10 mouse cellular contexts compared by ENCODE assay signal in the genomic region with DNA sequence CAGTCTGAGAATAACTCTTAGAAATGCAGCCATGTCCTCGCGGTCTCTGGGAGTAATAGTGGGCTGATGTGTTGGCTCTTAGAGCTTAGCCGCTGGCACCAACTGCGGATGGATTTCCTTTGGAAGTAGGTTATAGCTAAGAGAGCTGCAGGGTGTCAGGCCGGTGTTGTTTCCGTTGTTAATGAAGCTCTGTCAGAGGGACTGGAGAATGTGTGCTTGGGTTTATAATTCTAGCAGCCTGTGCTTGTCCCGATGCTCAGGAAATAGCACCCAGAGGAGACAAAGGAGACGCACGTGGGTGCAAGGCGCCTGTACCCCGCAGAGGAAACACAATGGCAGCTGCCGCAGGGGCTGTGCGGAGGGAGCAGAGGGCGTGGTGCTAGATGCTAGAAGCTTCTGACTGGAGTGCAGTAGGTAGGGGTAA. TPM values are rescaled to one million over a fixed set of nuclear protein-coding genes. Genes with fewer than 3 reads are reported as not detected.
DNase-seq lines count a peak whose midpoint lies in the region; ATAC-seq and TF ChIP-seq lines count a peak whose summit lies in the region.
"Had no signal": no experiment of that assay in that cellular context is flagged by ENCODE, and none has a peak within 500 bp of the region (broad histone marks: within the 10 kb centered on the region; RNA-seq: fewer than 3 reads in every experiment).

No protein-coding gene starts in this region.

- no peak for TF ChIP-seq POLR2A in cortical plate, adult 2 months (IDR thresholded peaks at IDR 0.05; ENCODE audit: extremely low read depth, insufficient read depth, low read length)

- no peaks in the 10 kb centered on the region for H3K36me3 ChIP-seq in heart, embryonic 12.5 days
- no peaks in the 10 kb centered on the region for H3K36me3 ChIP-seq in heart, embryonic 16.5 days (ENCODE audit: control insufficient read depth, insufficient read depth)
- no peaks in the 10 kb centered on the region for H3K36me3 ChIP-seq in neural tube, embryonic 14.5 days (ENCODE audit: control insufficient read depth, insufficient read depth, low read length)

- H3K9ac ChIP-seq in heart, embryonic 12.5 days, result no peak overlapping the region
- no peak overlapping the region for H3K9ac ChIP-seq in heart, embryonic 16.5 days (ENCODE audit: low read length)
- H3K9ac ChIP-seq in neural tube, embryonic 14.5 days (replicated peaks; ENCODE audit: low read depth, low read length), result peak overlapping the region; percentile 59

- peaks cover 18% of the 10 kb centered on the region for H3K4me1 ChIP-seq in heart, embryonic 12.5 days (replicated peaks)
- H3K4me1 ChIP-seq in cortical plate, adult 2 months (ENCODE audit: control insufficient read depth, insufficient read depth, low read length), result peaks cover 16% of the 10 kb centered on the region
- peaks cover 10% of the 10 kb centered on the region for H3K4me1 ChIP-seq in heart, embryonic 16.5 days (ENCODE audit: control insufficient read depth, insufficient read depth, low read length)
- H3K4me1 ChIP-seq in neural tube, embryonic 14.5 days (ENCODE audit: control insufficient read depth, insufficient read depth, low read length), result peaks cover 17% of the 10 kb centered on the region

- intact Hi-C loops in left cerebral cortex, adult 2 months (cut with DNase I), result loop anchor here (1.0 to 2.0 kb wide), 2 partner anchors 27 to 46 kb away; no protein-coding TSS in a partner anchor

- no peak for TF ChIP-seq CTCF in cortical plate, adult 2 months (IDR thresholded peaks at IDR 0.05; ENCODE audit: extremely low read depth, insufficient read depth, low read length)
- no peak for TF ChIP-seq CTCF in left cerebral cortex, adult 2 months (IDR thresholded peaks at IDR 0.05)

- peak overlapping the region; percentile 60 for H3K4me2 ChIP-seq in heart, embryonic 12.5 days
- peak overlapping the region; percentile 51 for H3K4me2 ChIP-seq in heart, embryonic 16.5 days (ENCODE audit: low read depth, low read length)
- peak overlapping the region; percentile 43 for H3K4me2 ChIP-seq in neural tube, embryonic 14.5 days (ENCODE audit: low read depth, low read length)

- no peaks in the 10 kb centered on the region for H3K9me3 ChIP-seq in heart, embryonic 12.5 days (replicated peaks)
- 0 out of 2 replicates have a peak, but pooled peaks cover 2% of the 10 kb centered on the region for H3K9me3 ChIP-seq in heart, embryonic 16.5 days (replicated peaks; ENCODE audit: control insufficient read depth, low read length)
- no peaks in the 10 kb centered on the region for H3K9me3 ChIP-seq in neural tube, embryonic 14.5 days (ENCODE audit: control insufficient read depth, low read length)

- ATAC-seq in heart, embryonic 12.5 days (ENCODE audit: insufficient number of reproducible peaks, low FRiP score), result peak; percentile 22; the same call in 1 of the 2 replicates
- no peak for ATAC-seq in heart, embryonic 16.5 days (replicated peaks; ENCODE audit: extremely low read depth, insufficient read depth, low FRiP score)
- peak; percentile 75 for ATAC-seq in neural tube, embryonic 14.5 days (ENCODE audit: low read depth)

- H3K4me3 ChIP-seq in heart, embryonic 12.5 days, result peak overlapping the region; percentile 15; the same call in 1 of the 2 replicates
- H3K4me3 ChIP-seq in cortical plate, adult 2 months (ENCODE audit: insufficient read depth, low read length), result no peak overlapping the region
- H3K4me3 ChIP-seq in heart, embryonic 16.5 days (ENCODE audit: low read length), result peak overlapping the region; percentile 19
- H3K4me3 ChIP-seq in left cerebral cortex, adult 2 months, result no peak overlapping the region
- H3K4me3 ChIP-seq in neural tube, embryonic 14.5 days (ENCODE audit: low read depth, low read length), result no peak overlapping the region

- 22% methylated on average over 14 of the region's 14 CpGs for whole genome bisulfite sequencing in heart, embryonic 12.5 days
- WGBS in heart, embryonic 16.5 days, result 33% methylated on average over 14 of the region's 14 CpGs
- WGBS in neural tube, embryonic 14.5 days, result 2% methylated on average over 14 of the region's 14 CpGs

- H3K27me3 ChIP-seq in heart, embryonic 12.5 days (replicated peaks), result no peaks in the 10 kb centered on the region
- H3K27me3 ChIP-seq in heart, embryonic 16.5 days (ENCODE audit: control insufficient read depth, insufficient read depth, low read length), result no peaks in the 10 kb centered on the region
- H3K27me3 ChIP-seq in neural tube, embryonic 14.5 days (ENCODE audit: control insufficient read depth, insufficient read depth, low read length), result no peaks in the 10 kb centered on the region

- no peak overlapping the region for H3K27ac ChIP-seq in heart, embryonic 12.5 days (ENCODE audit: poor library complexity, severe bottlenecking)
- peak overlapping the region; percentile 18 for H3K27ac ChIP-seq in cortical plate, adult 2 months (ENCODE audit: insufficient read depth, low read length)
- H3K27ac ChIP-seq in heart, embryonic 16.5 days (ENCODE audit: low read length), result no peak overlapping the region
- H3K27ac ChIP-seq in left cerebral cortex, adult 2 months, result peak overlapping the region; percentile 45
- H3K27ac ChIP-seq in neural tube, embryonic 14.5 days (ENCODE audit: low read depth, low read length), result peak overlapping the region; percentile 95

- DNase-seq in heart, adult 8-10 months (ENCODE audit: low spot score), result no peak
- DNase-seq in left cerebral cortex, adult 2 months (ENCODE audit: extremely low spot score in 1 of 2, low spot score in 2 of 2), result peak; percentile 76 to 77
- DNase-seq in adrenal gland, postnatal 25 days, result no peak
- DNase-seq in urinary bladder, postnatal 4 days (ENCODE audit: low spot score in 2 of 2), result no peak

RNA-seq across cellular contexts. Expression of gene Gm21954, which starts 56.5 kb away (rescaled TPM):
- polyA plus RNA-seq in heart, embryonic 12.5 days (2016; fragmentation: Nextera tagmentation; extraction: Ambion mirVana), result not detected in 2 replicates
- not detected for total RNA-seq in heart, adult 8-10 months (2022)
- not detected in 2 replicates for polyA plus RNA-seq in cortical plate, adult 2 months (2012; rRNA removed)
- not detected in 2 replicates for polyA plus RNA-seq in heart, embryonic 16.5 days (2015; fragmentation: Nextera tagmentation; extraction: Ambion mirVana)
- total RNA-seq in left cerebral cortex, adult 2 months (2021), result not detected
- not detected in 2 replicates for polyA plus RNA-seq in neural tube, embryonic 14.5 days (2014; fragmentation: Nextera tagmentation; extraction: Ambion mirVana)
- not detected in 2 replicates for total RNA-seq in adrenal gland, postnatal 25 days (2021)
- total RNA-seq: common myeloid progenitor, adult 5-6 weeks had no signal
- polyA plus RNA-seq: C2C12 had no signal

Comparison
In these comparisons a context has a peak if more than half of its experiments do, and no peak if none do; other contexts are left out.
1. H3K27ac ChIP-seq: peak in cortical plate, adult 2 months (single experiment), left cerebral cortex, adult 2 months (single experiment) and neural tube, embryonic 14.5 days (single experiment); none in heart, embryonic 12.5 days (single experiment) and heart, embryonic 16.5 days (single experiment).
2. H3K4me3 ChIP-seq: peak in heart, embryonic 12.5 days (single experiment) and heart, embryonic 16.5 days (single experiment); none in cortical plate, adult 2 months (single experiment), left cerebral cortex, adult 2 months (single experiment) and neural tube, embryonic 14.5 days (single experiment).
3. DNase-seq: peak in left cerebral cortex, adult 2 months (2 of 2); none in heart, adult 8-10 months (single experiment), adrenal gland, postnatal 25 days (single experiment) and urinary bladder, postnatal 4 days (0 of 2).
4. Peak in every context shown above with its lines, with median percentiles within 50 percentile points of each other: H3K4me2 ChIP-seq.